Mouse (Mus musculus) liver, embryonic 14.5 days (tissue): Measurements from ENCODE around the gene Prickle1.

Experiments
- CTCF ChIP-seq: IDR thresholded peaks from 2 replicates; pipeline ENCODE4 v1.5.1; 2016; ENCODE audit warnings: antibody characterized with exemption, low read depth, control low read depth
- EP300 ChIP-seq: IDR thresholded peaks from 2 replicates; pipeline ENCODE4 v1.6.1; 2016; ENCODE audit warnings: antibody characterized with exemption, low read depth

DNA sequence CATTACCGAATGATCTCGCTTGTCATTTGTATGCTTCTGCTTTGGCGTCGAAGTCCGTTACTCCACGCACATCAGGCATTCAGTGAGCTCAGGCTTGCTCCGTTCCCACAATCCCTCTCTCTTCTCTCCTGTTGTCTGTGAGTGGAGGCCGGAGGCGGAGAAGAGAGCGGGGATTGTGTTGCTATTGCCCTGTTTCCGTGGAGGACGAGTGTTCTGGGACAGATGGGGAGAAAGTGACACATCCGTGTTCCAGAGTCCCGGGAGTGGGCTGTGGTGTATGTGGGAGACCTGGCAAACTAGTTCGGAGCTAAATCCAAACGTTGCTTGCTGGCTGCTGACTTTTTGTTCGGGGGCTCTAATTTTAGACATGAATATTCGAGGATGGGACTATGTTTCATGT lies 14.6 kb upstream of the Prickle1 start:
- TF ChIP-seq CTCF (no peak), EP300 (no peak)
